Mouse (Mus musculus): ENCODE measurements around the gene Denr.

DNA sequence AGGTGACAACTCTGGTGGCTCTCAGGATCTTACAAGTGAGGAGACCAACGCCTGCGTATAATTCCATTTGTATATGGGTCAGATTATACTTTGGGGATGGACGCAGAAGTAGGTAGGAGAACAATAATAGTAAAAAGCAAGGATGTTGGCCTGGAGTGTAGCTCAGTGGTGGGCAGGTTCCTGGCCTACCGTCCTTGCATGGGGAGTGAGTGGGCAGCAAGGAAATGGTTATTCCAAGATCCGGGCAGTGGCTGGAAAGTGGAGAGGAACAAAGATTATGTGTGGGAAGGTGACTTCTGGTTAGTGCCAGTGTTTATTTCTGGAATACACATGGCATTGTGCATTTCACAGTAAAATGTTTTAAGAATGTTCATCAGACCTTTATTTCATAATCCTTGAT is 29.0 kb downstream of the Denr start:
- TF ChIP-seq GATA1 (IDR thresholded peaks at IDR 0.05; ENCODE audit: borderline replicate concordance, low read length) (no peak), FLI1 (IDR thresholded peaks at IDR 0.05; ENCODE audit: low read length) (no peak)
